Mouse (Mus musculus): ENCODE measurements around the gene Slc25a21.

DNA sequence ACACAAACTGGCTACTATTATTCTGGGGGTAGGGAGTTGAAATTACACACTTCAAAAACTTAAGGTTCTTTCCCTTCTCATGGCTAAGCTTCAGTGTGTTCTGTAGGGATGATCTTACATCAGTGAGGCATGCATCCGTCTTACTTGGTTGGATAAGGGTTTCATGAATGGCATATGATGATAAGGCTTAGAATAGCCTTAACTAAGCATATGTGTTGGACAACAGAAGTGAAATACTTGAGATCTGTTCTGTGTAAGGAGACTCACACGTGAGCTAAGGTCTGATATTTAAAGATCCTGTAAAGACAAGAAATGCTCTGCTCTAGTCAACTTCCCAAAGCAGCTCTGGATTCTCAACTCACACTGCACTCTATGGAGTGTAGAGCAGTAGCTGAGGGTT, 11.1 kb downstream of the Slc25a21 start:
- no peak for TF ChIP-seq CTCF (IDR thresholded peaks at IDR 0.05; ENCODE audit: control insufficient read depth, insufficient read depth, insufficient read length)
- no peak for TF ChIP-seq MAX (IDR thresholded peaks at IDR 0.05)

Data from C2C12 (cell line).